Mouse (Mus musculus) gonadal fat pad, adult 2 months (tissue): ENCODE data around the gene Nectin4. TPM values are rescaled to one million over a fixed set of nuclear protein-coding genes. Genes with fewer than 3 reads are reported as not detected.
A peak's percentile ranks its signal among the peaks of the same experiment; 100 is the strongest.

Experiments used
- DNase-seq: peaks from one replicate; pipeline ENCODE4 v3.0.0-alpha.2; 2012; ENCODE audit warnings: low read depth
- polyA plus RNA-seq: library from polyadenylated mRNA; depleted of rRNA; stranded (reverse); fragments of >200 nt; gene quantifications from 2 replicates; pipeline ENCODE4 v1.2.3, GENCODE M21; 2012; rRNA removed

The Nectin4 gene
- polyA plus RNA-seq, 1 experiment: 19.8 TPM

GRCm38 (mm10) chr1:171411492-171411941, 41.6 kb downstream of the Nectin4 start:
- no peak for DNase-seq

- no peak for DNase-seq
These were observed 42.1 kb downstream of the Nectin4 start for GRCm38 (mm10) chr1:171412001-171412441.

DNA sequence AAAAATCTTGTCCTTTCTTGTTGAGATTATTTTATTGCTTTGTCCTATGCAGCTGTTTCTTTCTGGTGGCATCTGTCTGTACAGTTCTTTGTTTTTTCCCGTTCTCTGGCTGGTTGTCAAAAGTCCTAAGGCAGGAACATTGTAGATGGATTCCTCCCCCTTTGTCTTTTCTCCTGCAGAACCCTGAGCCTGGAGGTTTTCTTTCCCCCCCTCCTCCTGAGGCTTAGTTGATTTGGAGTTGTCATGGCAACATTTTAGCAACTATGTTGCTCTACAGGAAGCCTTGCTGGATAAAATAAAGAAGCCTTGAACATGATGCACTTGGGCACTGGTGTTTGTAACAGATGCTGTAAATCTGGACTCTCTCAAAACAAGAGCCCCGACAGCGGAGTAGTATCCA, 42.5 kb downstream of the Nectin4 start:
- peak; percentile 37 for DNase-seq

- DNase-seq: no peak
These were observed 43.7 kb downstream of the Nectin4 start for GRCm38 (mm10) chr1:171413608-171414007.

- DNase-seq: no peak
These were observed 48.8 kb downstream of the Nectin4 start, which contains the start of gene Tstd1 for GRCm38 (mm10) chr1:171418660-171419059. Gene Tstd1, plus strand, starts transcription at chr1:171418872.

DNA sequence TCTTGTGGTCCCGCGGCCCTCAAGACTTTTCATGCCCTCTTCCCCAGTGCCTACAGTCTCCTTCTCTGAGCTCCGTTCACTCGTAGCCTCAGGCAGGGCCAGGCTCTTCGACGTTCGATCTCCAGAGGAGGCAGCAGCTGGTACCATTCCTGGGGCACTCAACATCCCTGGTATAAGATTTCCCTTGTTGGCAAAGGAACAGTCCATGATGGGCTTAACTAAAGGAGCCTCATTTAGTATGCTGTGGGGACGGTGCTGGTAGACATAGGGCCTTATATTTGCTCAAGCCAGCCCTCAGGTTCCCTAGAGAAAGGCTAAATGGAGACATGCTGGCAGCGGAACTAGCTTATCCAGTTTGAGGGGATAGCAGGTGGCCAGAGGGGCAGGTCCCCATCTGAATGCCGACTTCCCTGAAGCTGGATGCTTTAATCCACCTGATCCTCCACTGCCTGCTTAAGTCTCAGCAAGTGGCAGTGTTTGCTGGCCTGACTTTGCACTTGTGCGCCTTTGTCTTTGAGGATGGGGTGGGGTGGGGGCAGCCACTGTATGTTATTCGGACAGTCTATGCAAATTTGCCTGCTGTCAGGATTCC, 49.5 kb downstream of the Nectin4 start:
- DNase-seq: no peak

DNA sequence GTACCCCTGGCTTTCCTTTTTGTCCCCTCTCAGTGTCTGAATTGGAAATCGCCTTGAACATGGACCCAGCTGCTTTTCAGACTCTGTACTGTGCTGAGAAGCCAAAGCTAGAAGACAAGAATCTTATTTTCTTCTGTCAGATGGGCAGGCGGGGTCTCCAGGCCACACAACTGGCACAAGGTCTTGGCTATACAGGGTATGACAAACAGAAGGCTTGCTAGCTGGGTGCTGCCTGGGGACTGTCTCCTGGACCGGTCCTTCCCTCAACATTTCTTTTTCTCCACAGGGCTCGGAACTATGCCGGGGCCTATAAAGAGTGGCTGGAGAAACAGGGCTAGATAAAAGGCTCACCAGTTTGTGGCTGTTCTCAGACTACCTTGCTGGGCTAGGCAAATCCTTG, 50.0 kb downstream of the Nectin4 start:
- no peak for DNase-seq

GRCm38 (mm10) chr1:171422504-171423095, 52.7 kb downstream of the Nectin4 start:
- DNase-seq: no peak

DNA sequence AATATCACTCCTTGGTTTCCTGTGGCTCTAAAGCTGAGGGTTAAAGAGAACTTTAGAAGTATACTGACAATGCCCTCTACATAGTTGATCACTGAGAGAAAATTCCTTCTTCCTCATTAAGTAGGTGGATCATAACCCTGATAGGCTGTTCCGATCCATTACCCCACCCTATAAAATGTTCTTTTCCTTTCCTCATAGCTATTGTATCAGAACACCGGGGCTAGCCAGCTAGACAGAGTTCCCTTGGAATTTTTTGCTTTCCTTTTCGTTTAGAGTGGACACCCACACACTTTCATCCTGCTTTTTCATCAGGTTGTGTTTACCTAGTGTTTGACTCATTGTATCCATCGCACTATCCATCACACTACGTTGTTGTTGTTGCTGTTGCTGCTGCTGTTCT, 54.7 kb downstream of the Nectin4 start:
- DNase-seq: no peak

- no peak for DNase-seq
These were observed 55.2 kb downstream of the Nectin4 start for GRCm38 (mm10) chr1:171425126-171425525.

DNA sequence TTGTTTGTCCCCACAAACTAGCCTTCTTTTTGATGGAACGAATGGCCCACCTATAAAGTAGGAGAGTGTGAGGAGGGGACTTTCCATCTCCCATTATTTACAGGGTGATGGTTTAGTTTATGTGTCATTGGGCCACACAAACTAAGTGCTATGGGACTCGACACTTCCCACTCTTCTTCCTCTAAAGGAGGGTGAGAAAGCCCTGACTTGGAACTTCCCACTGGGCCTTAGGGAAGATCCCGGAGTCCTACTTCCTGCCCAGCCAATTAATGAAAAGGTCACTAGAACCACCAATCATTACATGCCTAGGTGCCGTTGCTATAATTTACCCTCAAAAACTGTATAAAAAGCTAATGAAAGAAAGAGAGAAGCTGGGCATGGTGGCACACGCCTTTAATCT, 62.3 kb downstream of the Nectin4 start:
- no peak for DNase-seq

DNA sequence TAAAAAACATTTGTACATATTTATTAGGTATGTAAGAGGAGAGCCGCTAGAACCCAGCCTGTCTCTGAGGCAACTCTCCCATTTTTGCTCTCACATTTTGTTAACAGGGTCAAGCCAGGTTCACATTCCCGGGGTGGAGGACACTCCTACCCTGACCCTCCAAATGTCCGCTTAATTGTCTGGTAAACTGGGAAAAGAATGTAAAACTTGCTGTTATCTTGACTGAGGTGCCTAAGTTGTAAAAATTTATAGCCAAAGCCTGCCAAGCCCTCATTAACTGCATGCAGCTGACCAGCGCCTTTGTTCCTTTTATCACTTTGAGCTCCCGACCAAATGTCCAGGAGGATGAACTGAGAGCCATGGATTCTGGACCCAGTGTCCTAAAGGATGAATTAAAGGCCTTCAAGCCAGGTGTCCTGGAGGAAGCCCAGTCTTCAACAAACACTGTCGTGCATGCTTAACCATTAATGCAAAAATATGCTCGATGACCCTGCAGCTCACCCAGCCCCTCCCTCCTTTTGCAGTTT, 65.5 kb downstream of the Nectin4 start:
- no peak for DNase-seq

GRCm38 (mm10) chr1:171435974-171436373, 66.1 kb downstream of the Nectin4 start:
- no peak for DNase-seq

DNA sequence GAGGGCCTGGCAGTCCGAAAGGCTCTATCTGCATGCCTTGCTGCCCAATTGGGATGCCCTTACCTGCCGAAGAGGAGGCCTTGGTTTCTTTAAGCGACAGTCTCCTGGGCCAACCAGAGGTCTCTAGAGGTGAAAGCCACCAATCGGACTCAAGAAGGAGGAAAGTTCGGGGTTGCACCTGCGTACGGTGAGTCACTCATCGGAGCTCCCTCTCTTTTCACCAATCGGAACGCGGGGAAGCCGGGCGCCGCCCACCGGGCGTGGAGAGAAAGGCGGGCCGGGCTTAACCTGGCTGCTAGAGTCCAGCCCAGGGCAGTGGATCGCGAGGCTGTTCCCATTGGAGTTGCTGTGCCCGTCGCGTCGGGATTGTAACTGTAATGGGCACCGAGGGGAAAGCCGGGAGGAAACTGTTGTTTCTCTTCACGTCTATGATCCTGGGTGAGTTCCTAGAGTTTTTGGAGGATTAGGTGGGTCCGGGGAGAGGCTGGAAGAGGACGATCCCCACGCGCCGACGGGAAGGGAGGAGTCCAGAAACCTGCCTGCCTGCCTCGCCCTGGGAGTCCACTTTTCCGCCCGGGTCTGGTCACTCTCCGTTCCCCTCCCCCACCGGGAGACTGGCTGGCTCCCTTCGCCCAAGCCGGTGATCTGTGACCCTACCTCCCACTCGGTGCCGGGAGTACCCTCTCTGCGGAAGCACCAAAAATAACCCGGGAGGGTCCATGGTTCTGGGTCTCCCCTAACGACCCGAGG, 67.5 kb downstream of the Nectin4 start, which contains the start of gene F11r:
TSS of gene F11r (plus strand) at position 272 of the 750 bp plus-strand sequence.
- DNase-seq: peak; percentile 90

Other genes starting within 250 kb of the Nectin4 start
- gene Sdhc, start 219.5 kb upstream of the Nectin4 start, polyA plus RNA-seq: 248 and 250 TPM in 2 replicates
- 2.3 and 2.9 TPM in 2 replicates for gene Mpz, start 219.4 kb upstream of the Nectin4 start, polyA plus RNA-seq
- 14.0 and 22.0 TPM in 2 replicates for gene Pcp4l1, start 173.8 kb upstream of the Nectin4 start, polyA plus RNA-seq
- gene Nr1i3, start 156.1 kb upstream of the Nectin4 start, polyA plus RNA-seq: 0.05 and 0.09 TPM in 2 replicates
- gene Tomm40l, start 147.6 kb upstream of the Nectin4 start, polyA plus RNA-seq: 25.4 and 31.8 TPM in 2 replicates
- gene Apoa2, start 145.0 kb upstream of the Nectin4 start, polyA plus RNA-seq: 1.5 and 18.5 TPM in 2 replicates
- 71.7 and 80.1 TPM in 2 replicates for gene Fcer1g, start 135.7 kb upstream of the Nectin4 start, polyA plus RNA-seq
- 2.3 and 2.6 TPM in 2 replicates for gene Adamts4, start 119.7 kb upstream of the Nectin4 start, polyA plus RNA-seq
- gene Ndufs2, start 118.7 kb upstream of the Nectin4 start, polyA plus RNA-seq: 145 and 146 TPM in 2 replicates
- gene B4galt3, start 99.8 kb upstream of the Nectin4 start, polyA plus RNA-seq: 69.9 and 71.7 TPM in 2 replicates
- gene Ppox, start 88.9 kb upstream of the Nectin4 start, polyA plus RNA-seq: 47.3 and 54.4 TPM in 2 replicates
- gene Usp21, start 82.1 kb upstream of the Nectin4 start, polyA plus RNA-seq: 35.0 and 36.8 TPM in 2 replicates
- 42.7 and 47.2 TPM in 2 replicates for gene Ufc1, start 75.1 kb upstream of the Nectin4 start, polyA plus RNA-seq
- gene Dedd, start 41.0 kb upstream of the Nectin4 start, polyA plus RNA-seq: 44.4 and 50.1 TPM in 2 replicates
- 91.9 and 95.5 TPM in 2 replicates for gene Nit1, start 24.5 kb upstream of the Nectin4 start, polyA plus RNA-seq
- gene Pfdn2, start 24.4 kb upstream of the Nectin4 start, polyA plus RNA-seq: 16.2 and 30.5 TPM in 2 replicates
- 5.0 and 9.8 TPM in 2 replicates for gene Klhdc9, start 9.3 kb upstream of the Nectin4 start, polyA plus RNA-seq
- 3.8 and 4.5 TPM in 2 replicates for gene Arhgap30, start 18.9 kb downstream of the Nectin4 start, polyA plus RNA-seq
- 67.5 and 76.3 TPM in 2 replicates for gene Usf1, start 41.2 kb downstream of the Nectin4 start, polyA plus RNA-seq
- gene Tstd1, start 48.8 kb downstream of the Nectin4 start, polyA plus RNA-seq: 8.5 and 10.3 TPM in 2 replicates
- gene F11r, start 67.4 kb downstream of the Nectin4 start, polyA plus RNA-seq: 78.9 and 98.4 TPM in 2 replicates
- 4.2 and 5.7 TPM in 2 replicates for gene Alyref2, start 133.4 kb downstream of the Nectin4 start, polyA plus RNA-seq
- 0.10 and 0.19 TPM in 2 replicates for gene Itln1, start 165.2 kb downstream of the Nectin4 start, polyA plus RNA-seq
- gene Cd244a, start 189.1 kb downstream of the Nectin4 start, polyA plus RNA-seq: 0.61 and 0.84 TPM in 2 replicates
- gene Ly9, start 237.3 kb downstream of the Nectin4 start, polyA plus RNA-seq: 0.69 and 0.88 TPM in 2 replicates